ENCODE assay signal across 8 mouse cellular contexts in the genomic region with DNA sequence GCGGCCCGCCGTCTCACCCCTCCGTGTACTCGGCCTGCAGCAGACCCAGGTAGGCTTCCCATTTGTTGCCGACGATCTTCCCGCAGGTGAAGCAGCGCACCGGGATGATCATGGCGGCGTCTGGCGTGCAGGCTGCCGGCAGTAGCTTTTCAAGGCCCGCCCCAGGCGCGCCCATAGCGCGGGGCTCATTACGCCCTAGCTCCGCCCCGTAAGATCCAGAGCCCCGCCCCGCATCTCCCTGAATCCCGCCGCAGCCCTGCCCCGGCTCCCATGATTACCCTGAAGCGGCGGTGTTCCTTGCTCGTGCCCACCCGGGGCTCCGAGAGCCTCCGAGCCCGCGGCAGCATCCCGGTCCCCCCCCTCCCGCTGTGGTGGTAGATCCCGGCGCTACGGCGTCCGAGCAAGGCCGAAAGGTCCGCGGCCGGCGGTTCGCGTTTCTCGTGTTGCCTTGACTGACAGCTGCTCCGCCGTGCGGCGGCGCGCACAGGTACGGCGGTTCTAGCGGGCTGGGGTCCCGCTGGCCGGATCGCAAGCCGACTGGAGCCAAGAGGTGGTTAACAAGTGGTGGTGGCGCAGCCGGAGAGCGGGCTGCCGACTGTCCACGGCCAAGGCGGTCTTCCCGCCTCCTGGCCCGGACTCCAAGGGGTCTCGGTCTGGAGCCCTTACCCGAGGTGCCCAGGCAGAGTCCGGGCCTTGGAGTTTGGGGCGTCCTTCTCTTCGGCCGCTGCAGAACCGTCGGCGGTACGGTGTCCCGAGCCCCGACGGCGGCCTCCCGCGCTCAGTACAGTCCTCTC. TPM values are rescaled to one million over a fixed set of nuclear protein-coding genes. Genes with fewer than 3 reads are reported as not detected.
DNase-seq lines count a peak whose midpoint lies in the region; ATAC-seq and TF ChIP-seq lines count a peak whose summit lies in the region.

A gene (minus strand): TSS at position 122 of the 794 bp plus-strand sequence.
A gene (plus strand): TSS at position 230 of the 794 bp plus-strand sequence.

- peak within 1 kb of the TSS; percentile 80 for H3K4me3 ChIP-seq in heart, embryonic 12.5 days
- H3K4me3 ChIP-seq in kidney, postnatal 0 days (replicated peaks; ENCODE audit: low read depth, low read length): peak within 1 kb of the TSS; percentile 77
- H3K4me3 ChIP-seq in liver, embryonic 15.5 days (replicated peaks): peak within 1 kb of the TSS; percentile 74
- peak within 1 kb of the TSS; percentile 82 for H3K4me3 ChIP-seq in neural tube, embryonic 11.5 days (ENCODE audit: low read depth, low read length)
- H3K4me3 ChIP-seq in stomach, embryonic 16.5 days (replicated peaks; ENCODE audit: low read length): peak within 1 kb of the TSS; percentile 72

- peaks cover 25% of the 10 kb centered on the region for H3K36me3 ChIP-seq in heart, embryonic 12.5 days
- peaks cover 17% of the 10 kb centered on the region for H3K36me3 ChIP-seq in kidney, postnatal 0 days (ENCODE audit: insufficient read depth, low read length)
- peaks cover 30% of the 10 kb centered on the region for H3K36me3 ChIP-seq in liver, embryonic 15.5 days (replicated peaks)
- peaks cover 14% of the 10 kb centered on the region for H3K36me3 ChIP-seq in neural tube, embryonic 11.5 days (ENCODE audit: control insufficient read depth, insufficient read depth, low read length)
- H3K36me3 ChIP-seq in stomach, embryonic 16.5 days (ENCODE audit: control insufficient read depth, insufficient read depth, low read length): peaks cover 6% of the 10 kb centered on the region; the same call in 1 of the 2 replicates

- peak within 1 kb of the TSS; percentile 93 for H3K27ac ChIP-seq in heart, embryonic 12.5 days (ENCODE audit: poor library complexity, severe bottlenecking)
- H3K27ac ChIP-seq in kidney, postnatal 0 days: peak within 1 kb of the TSS; percentile 96
- H3K27ac ChIP-seq in liver, embryonic 15.5 days (replicated peaks): peak within 1 kb of the TSS; percentile 91
- H3K27ac ChIP-seq in neural tube, embryonic 11.5 days (ENCODE audit: low read depth, low read length): peak within 1 kb of the TSS; percentile 85
- H3K27ac ChIP-seq in stomach, embryonic 16.5 days (ENCODE audit: low read length): peak within 1 kb of the TSS; percentile 97

- H3K9ac ChIP-seq in heart, embryonic 12.5 days: peak within 1 kb of the TSS; percentile 83
- peak within 1 kb of the TSS; percentile 88 for H3K9ac ChIP-seq in kidney, postnatal 0 days (ENCODE audit: low read depth, low read length)
- H3K9ac ChIP-seq in liver, embryonic 15.5 days: peak within 1 kb of the TSS; percentile 81
- peak within 1 kb of the TSS; percentile 95 for H3K9ac ChIP-seq in neural tube, embryonic 11.5 days (ENCODE audit: low read length)
- H3K9ac ChIP-seq in stomach, embryonic 16.5 days (ENCODE audit: low read length): peak within 1 kb of the TSS; percentile 82

- no peak for TF ChIP-seq POLR2A in brain, embryonic 14.5 days (IDR thresholded peaks at IDR 0.05; ENCODE audit: borderline replicate concordance, extremely low read depth, insufficient read depth, insufficient read length, poor library complexity, severe bottlenecking)

- peak; percentile 90 for DNase-seq in CD4-positive, CD25-positive, alpha-beta regulatory T cell, adult 2 months (ENCODE audit: low read depth, low spot score)
- DNase-seq in brain, embryonic 14.5 days (ENCODE audit: low read depth): peak; percentile 94
- DNase-seq in kidney, postnatal 0 days (ENCODE audit: low spot score): peak; percentile 86
- DNase-seq in neural tube, embryonic 11.5 days (ENCODE audit: low spot score): peak; percentile 91

- TF ChIP-seq CTCF in brain, embryonic 14.5 days (IDR thresholded peaks at IDR 0.05; ENCODE audit: borderline replicate concordance, extremely low read depth, insufficient read depth, insufficient read length): no peak
- TF ChIP-seq CTCF in kidney, postnatal 0 days (IDR thresholded peaks at IDR 0.05; ENCODE audit: low read depth): no peak

- peak within 1 kb of the TSS; percentile 84 for H3K4me2 ChIP-seq in heart, embryonic 12.5 days
- peak within 1 kb of the TSS; percentile 97 for H3K4me2 ChIP-seq in kidney, postnatal 0 days (ENCODE audit: low read length)
- peak within 1 kb of the TSS; percentile 99 for H3K4me2 ChIP-seq in liver, embryonic 15.5 days
- peak within 1 kb of the TSS; percentile 75 for H3K4me2 ChIP-seq in neural tube, embryonic 11.5 days (ENCODE audit: low read depth)
- peak within 1 kb of the TSS; percentile 81 for H3K4me2 ChIP-seq in stomach, embryonic 16.5 days (ENCODE audit: low read depth, low read length)

- no peaks in the 10 kb centered on the region for H3K9me3 ChIP-seq in heart, embryonic 12.5 days (replicated peaks)
- H3K9me3 ChIP-seq in kidney, postnatal 0 days (replicated peaks; ENCODE audit: low read length): no peaks in the 10 kb centered on the region
- H3K9me3 ChIP-seq in liver, embryonic 15.5 days (replicated peaks): no peaks in the 10 kb centered on the region
- no peaks in the 10 kb centered on the region for H3K9me3 ChIP-seq in neural tube, embryonic 11.5 days (ENCODE audit: control insufficient read depth, low read length)
- H3K9me3 ChIP-seq in stomach, embryonic 16.5 days (replicated peaks; ENCODE audit: control insufficient read depth, low read length): no peaks in the 10 kb centered on the region

- H3K4me1 ChIP-seq in heart, embryonic 12.5 days (replicated peaks): peaks cover 53% of the 10 kb centered on the region
- peaks cover 23% of the 10 kb centered on the region for H3K4me1 ChIP-seq in kidney, postnatal 0 days (replicated peaks; ENCODE audit: insufficient read depth, low read length)
- H3K4me1 ChIP-seq in liver, embryonic 15.5 days (replicated peaks): peaks cover 61% of the 10 kb centered on the region
- H3K4me1 ChIP-seq in neural tube, embryonic 11.5 days (ENCODE audit: control insufficient read depth, insufficient read depth, low read length): peaks cover 19% of the 10 kb centered on the region
- H3K4me1 ChIP-seq in stomach, embryonic 16.5 days (ENCODE audit: control insufficient read depth, insufficient read depth, low read length): peaks cover 36% of the 10 kb centered on the region

- H3K27me3 ChIP-seq in heart, embryonic 12.5 days (replicated peaks): no peaks in the 10 kb centered on the region
- H3K27me3 ChIP-seq in kidney, postnatal 0 days (ENCODE audit: insufficient read depth, low read length): no peaks in the 10 kb centered on the region
- no peaks in the 10 kb centered on the region for H3K27me3 ChIP-seq in liver, embryonic 15.5 days
- H3K27me3 ChIP-seq in neural tube, embryonic 11.5 days (ENCODE audit: control insufficient read depth, insufficient read depth, low read length): peaks cover 12% of the 10 kb centered on the region; the same call in 1 of the 2 replicates
- H3K27me3 ChIP-seq in stomach, embryonic 16.5 days (ENCODE audit: control insufficient read depth, insufficient read depth, low read length): no peaks in the 10 kb centered on the region

- WGBS in heart, embryonic 12.5 days: under 1% methylated on average over 87 of the region's 87 CpGs
- WGBS in kidney, postnatal 0 days: under 1% methylated on average over 83 of the region's 87 CpGs
- WGBS in liver, embryonic 15.5 days (ENCODE audit: insufficient replicate concordance): under 1% methylated on average over 87 of the region's 87 CpGs
- under 1% methylated on average over 87 of the region's 87 CpGs for WGBS in neural tube, embryonic 11.5 days
- under 1% methylated on average over 86 of the region's 87 CpGs for WGBS in stomach, embryonic 16.5 days

- ATAC-seq in erythroblast, adult 5-6 weeks (replicated peaks; ENCODE audit: low FRiP score, poor library complexity, severe bottlenecking): peak; percentile 82
- peak; percentile 70 for ATAC-seq in heart, embryonic 12.5 days (ENCODE audit: insufficient number of reproducible peaks, low FRiP score)
- peak; percentile 31 for ATAC-seq in kidney, postnatal 0 days (replicated peaks; ENCODE audit: low FRiP score, low read depth)
- ATAC-seq in liver, embryonic 15.5 days (ENCODE audit: insufficient read depth): peak; percentile 75
- peak; percentile 75 for ATAC-seq in neural tube, embryonic 11.5 days (ENCODE audit: insufficient read depth, low FRiP score, low TSS enrichment)
- peak; percentile 72 for ATAC-seq in stomach, embryonic 16.5 days (ENCODE audit: insufficient read depth, low FRiP score)

RNA-seq across cellular contexts. Expression of the first gene that starts in this region (rescaled TPM):
- polyA plus RNA-seq in brain, embryonic 14.5 days (2012; rRNA removed): 47.0 and 48.7 TPM in 2 replicates
- 7.3 and 10.0 TPM in 2 replicates for total RNA-seq in erythroblast, adult 5-6 weeks (2015; ENCODE audit: low replicate concordance)
- 5.4 and 9.5 TPM in 2 replicates for total RNA-seq in erythroblast, adult 5-6 weeks (2017; ENCODE audit: low replicate concordance)
- polyA plus RNA-seq in heart, embryonic 12.5 days (2016; fragmentation: Nextera tagmentation; extraction: Ambion mirVana): 60.7 and 64.7 TPM in 2 replicates
- 68.5 and 72.2 TPM in 2 replicates for polyA plus RNA-seq in kidney, postnatal 0 days (2015; fragmentation: Nextera tagmentation; extraction: Ambion mirVana)
- 41.7 and 43.9 TPM in 2 replicates for polyA plus RNA-seq in liver, embryonic 15.5 days (2015; fragmentation: Nextera tagmentation; extraction: Ambion mirVana)
- polyA plus RNA-seq in neural tube, embryonic 11.5 days (2014; fragmentation: Nextera tagmentation; extraction: Ambion mirVana): 76.9 and 79.2 TPM in 2 replicates
- polyA plus RNA-seq in stomach, embryonic 16.5 days (2015; fragmentation: Nextera tagmentation; extraction: Ambion mirVana): 62.4 and 63.1 TPM in 2 replicates

RNA-seq across cellular contexts. Expression of the second gene that starts in this region (rescaled TPM):
- 43.8 and 44.2 TPM in 2 replicates for polyA plus RNA-seq in brain, embryonic 14.5 days (2012; rRNA removed)
- 0.58 and 1.7 TPM in 2 replicates for total RNA-seq in erythroblast, adult 5-6 weeks (2015; ENCODE audit: low replicate concordance)
- 2.2 and 7.7 TPM in 2 replicates for total RNA-seq in erythroblast, adult 5-6 weeks (2017; ENCODE audit: low replicate concordance)
- polyA plus RNA-seq in heart, embryonic 12.5 days (2016; fragmentation: Nextera tagmentation; extraction: Ambion mirVana): 57.5 and 57.6 TPM in 2 replicates
- 109 and 115 TPM in 2 replicates for polyA plus RNA-seq in kidney, postnatal 0 days (2015; fragmentation: Nextera tagmentation; extraction: Ambion mirVana)
- 47.7 and 55.0 TPM in 2 replicates for polyA plus RNA-seq in liver, embryonic 15.5 days (2015; fragmentation: Nextera tagmentation; extraction: Ambion mirVana)
- 32.4 and 35.8 TPM in 2 replicates for polyA plus RNA-seq in neural tube, embryonic 11.5 days (2014; fragmentation: Nextera tagmentation; extraction: Ambion mirVana)
- polyA plus RNA-seq in stomach, embryonic 16.5 days (2015; fragmentation: Nextera tagmentation; extraction: Ambion mirVana): 67.4 and 69.6 TPM in 2 replicates

Comparison
In these comparisons a context has a peak if more than half of its experiments do, and no peak if none do; other contexts are left out.
1. Peak in every context shown above with its lines: DNase-seq, ATAC-seq, H3K4me3 ChIP-seq and H3K27ac ChIP-seq.
2. ATAC-seq: peak in every context shown above with its lines; median percentile 82 in erythroblast, adult 5-6 weeks; 75 in liver, embryonic 15.5 days; 75 in neural tube, embryonic 11.5 days; 72 in stomach, embryonic 16.5 days; 70 in heart, embryonic 12.5 days; 31 in kidney, postnatal 0 days.